Mouse (Mus musculus) spleen, adult 12 weeks (tissue): ENCODE data around the gene Amigo1.

ENCODE experiments used
- DNase-seq: peaks from one replicate; pipeline ENCODE4 v3.0.0; 2022; ENCODE audit warnings: low spot score

Amigo1 gene

GRCm38 (mm10) chr3:108186098-108187047 is at the start of gene Amigo1:
Gene Amigo1 (plus strand): TSS chr3:108186335.
- no peak for DNase-seq

- no peak for DNase-seq
These were observed 47.0 kb upstream of the Amigo1 start for GRCm38 (mm10) chr3:108139113-108139512.

GRCm38 (mm10) chr3:108140786-108141185 is 45.3 kb upstream of the Amigo1 start:
- DNase-seq: no peak

GRCm38 (mm10) chr3:108145534-108146445 is 40.3 kb upstream of the Amigo1 start, which contains the start of gene Gnai3:
Gene Gnai3 (minus strand): TSS chr3:108146146.
- DNase-seq: peak; percentile 81

GRCm38 (mm10) chr3:108146671-108147070 is 39.5 kb upstream of the Amigo1 start:
- no peak for DNase-seq

- DNase-seq: peak; percentile 75
These were observed 38.5 kb upstream of the Amigo1 start for GRCm38 (mm10) chr3:108147386-108148235.

GRCm38 (mm10) chr3:108152290-108152689 is 33.8 kb upstream of the Amigo1 start:
- DNase-seq: no peak

- no peak for DNase-seq
These were observed 31.5 kb upstream of the Amigo1 start, which contains the start of gene Gpr61 for GRCm38 (mm10) chr3:108154656-108155055. Gene Gpr61 (minus strand): TSS chr3:108154882.

GRCm38 (mm10) chr3:108158383-108159037 is 27.6 kb upstream of the Amigo1 start:
- DNase-seq: no peak

GRCm38 (mm10) chr3:108164091-108164490 is 22.0 kb upstream of the Amigo1 start:
- no peak for DNase-seq

- peak; percentile 55 for DNase-seq
These were observed 21.3 kb upstream of the Amigo1 start for GRCm38 (mm10) chr3:108164807-108165206.

GRCm38 (mm10) chr3:108165532-108166315 is 20.4 kb upstream of the Amigo1 start:
- no peak for DNase-seq

GRCm38 (mm10) chr3:108166486-108167211 is 19.5 kb upstream of the Amigo1 start:
- DNase-seq: no peak

GRCm38 (mm10) chr3:108167499-108167898 is 18.6 kb upstream of the Amigo1 start:
- no peak for DNase-seq

- DNase-seq: no peak
These were observed 16.9 kb upstream of the Amigo1 start for GRCm38 (mm10) chr3:108169199-108169598.

GRCm38 (mm10) chr3:108174672-108175531 is 11.2 kb upstream of the Amigo1 start:
- DNase-seq: no peak

- DNase-seq: no peak
These were observed 7.1 kb upstream of the Amigo1 start for GRCm38 (mm10) chr3:108178756-108179715.
